Mouse (Mus musculus) testis, adult 2 months (tissue): ENCODE measurements at regions not wholly inside any gene's neighbourhood (a gene's known extent, or its start where the extent isn't known, plus 50 kb on each side); places are given as distances from the start of the nearest gene placed in this dataset.

Experiments used
- CTCF ChIP-seq: fragments of 200-500 bp; IDR thresholded peaks from 2 replicates; pipeline ENCODE4 v1.5.1; 2012; ENCODE audit warnings: low read depth, mild to moderate bottlenecking, inconsistent platforms, low read length, moderate library complexity; ENCODE audit not compliant: control insufficient read depth, insufficient read depth, insufficient replicate concordance
- POLR2A ChIP-seq: fragments of 200-500 bp; IDR thresholded peaks from 2 replicates; pipeline ENCODE4 v1.6.1; 2012; ENCODE audit warnings: low read depth, mild to moderate bottlenecking, inconsistent platforms, low read length, moderate library complexity; ENCODE audit not compliant: control insufficient read depth

DNA sequence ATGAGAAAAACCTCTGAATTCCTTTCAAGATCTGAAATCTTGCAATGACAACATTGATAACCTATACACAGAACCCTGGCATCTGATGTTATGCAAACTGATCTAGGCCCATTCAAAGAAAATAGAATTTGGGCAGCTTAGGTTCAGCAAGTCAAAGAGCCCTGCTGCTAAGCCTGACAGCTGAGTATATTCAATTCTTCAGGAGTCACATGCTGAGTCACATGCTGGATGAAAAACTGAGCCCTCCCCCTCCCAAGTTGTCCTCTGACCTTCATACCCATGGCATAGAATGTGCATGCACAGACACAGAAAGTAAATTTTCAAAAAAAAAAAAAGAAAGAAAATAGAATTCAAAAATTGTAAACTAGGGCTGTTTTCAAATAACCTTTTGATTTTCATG, 355.6 kb upstream of the Cited2 start:
- TF ChIP-seq CTCF: no peak
- TF ChIP-seq POLR2A: no peak
